Mouse (Mus musculus) heart, adult 2 months (tissue): ENCODE results near the gene Spag16.

Source experiments
- CTCF ChIP-seq: fragments of 200-600 bp; IDR thresholded peaks from 2 replicates; pipeline ENCODE4 v1.8.1; 2022; ENCODE audit warnings: antibody characterized with exemption, mild to moderate bottlenecking, moderate library complexity
- EP300 ChIP-seq: fragments of 200-500 bp; IDR thresholded peaks from 2 replicates; pipeline ENCODE4 v1.6.1; 2011; ENCODE audit warnings: low read depth, low read length, control low read depth; ENCODE audit not compliant: insufficient read depth

GRCm38 (mm10) chr1:70078806-70079205 lies 252.0 kb downstream of the Spag16 start:
- no peak for TF ChIP-seq EP300
- no peak for TF ChIP-seq CTCF
